Mouse (Mus musculus) monocyte, adult 2 months (primary cell): Measurements from ENCODE around the gene Prickle4.

Experiments
- DNase-seq, 2 experiments: peaks; one replicate each; pipeline ENCODE4 v3.0.0; 2022; ENCODE audit warnings: low spot score in 2 of 2, low read depth in 1 of 2

The Prickle4 gene

GRCm38 (mm10) chr17:47707961-47708360 lies 13.4 kb upstream of the Prickle4 start:
- no peak for DNase-seq

- no peak for DNase-seq
Measured at GRCm38 (mm10) chr17:47706196-47706595, 11.7 kb upstream of the Prickle4 start.

- no peak for DNase-seq
Measured at GRCm38 (mm10) chr17:47704692-47705091, 10.2 kb upstream of the Prickle4 start.

DNA sequence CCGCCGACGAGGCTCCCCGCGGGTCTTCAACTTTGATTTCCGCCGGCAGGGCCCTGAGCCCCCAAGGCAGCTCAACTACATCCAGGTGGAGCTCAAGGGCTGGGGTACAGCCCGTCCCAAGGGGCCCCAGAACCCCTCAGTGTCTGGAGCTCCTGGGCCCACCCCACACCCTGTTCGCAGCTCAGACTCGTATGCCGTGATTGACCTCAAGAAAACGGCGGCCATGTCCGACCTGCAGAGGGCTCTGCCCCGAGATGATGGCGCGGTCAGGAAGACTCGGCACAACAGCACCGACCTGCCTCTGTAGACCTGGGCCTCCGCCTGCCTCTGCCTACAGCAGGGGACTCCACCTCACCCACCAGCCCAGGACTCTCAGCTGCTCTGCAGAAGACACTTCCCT lies 9.0 kb upstream of the Prickle4 start:
- no peak for DNase-seq

GRCm38 (mm10) chr17:47702548-47703345 lies 8.2 kb upstream of the Prickle4 start:
- no peak for DNase-seq

- DNase-seq = no peak
Measured at GRCm38 (mm10) chr17:47701793-47702192, 7.3 kb upstream of the Prickle4 start.

GRCm38 (mm10) chr17:47699055-47699454 lies 4.5 kb upstream of the Prickle4 start:
- no peak for DNase-seq

GRCm38 (mm10) chr17:47698156-47698555 lies 3.6 kb upstream of the Prickle4 start:
- no peak for DNase-seq

GRCm38 (mm10) chr17:47695337-47695710 lies 788 bp upstream of the Prickle4 start:
- no peak for DNase-seq

- no peak for DNase-seq
Measured at GRCm38 (mm10) chr17:47694442-47694502, 264 bp downstream of the Prickle4 start, which contains the start of gene Gm21981. TSS of gene Gm21981 (minus strand) at chr17:47694455.

GRCm38 (mm10) chr17:47693671-47694441 lies 680 bp downstream of the Prickle4 start:
- DNase-seq = no peak

DNA sequence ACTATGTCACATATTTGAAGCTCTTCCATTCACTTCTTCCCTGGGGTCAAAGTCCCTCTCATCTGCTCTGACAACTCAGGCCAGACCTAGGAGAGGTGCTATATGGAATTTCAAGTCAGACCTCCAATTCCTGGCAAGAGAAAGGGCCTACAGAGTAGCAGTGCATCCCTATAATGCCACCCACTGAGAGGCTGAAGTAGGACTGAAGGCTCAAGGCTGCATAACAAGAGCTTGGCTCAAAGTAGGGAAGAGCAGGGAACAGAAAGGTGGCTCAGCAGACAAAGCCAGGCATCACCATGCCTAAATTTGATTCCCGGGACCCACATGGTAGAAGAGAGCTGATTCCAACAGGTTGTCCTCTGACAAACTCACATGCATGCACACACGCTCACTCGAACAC lies 2.9 kb downstream of the Prickle4 start:
- DNase-seq = no peak

DNA sequence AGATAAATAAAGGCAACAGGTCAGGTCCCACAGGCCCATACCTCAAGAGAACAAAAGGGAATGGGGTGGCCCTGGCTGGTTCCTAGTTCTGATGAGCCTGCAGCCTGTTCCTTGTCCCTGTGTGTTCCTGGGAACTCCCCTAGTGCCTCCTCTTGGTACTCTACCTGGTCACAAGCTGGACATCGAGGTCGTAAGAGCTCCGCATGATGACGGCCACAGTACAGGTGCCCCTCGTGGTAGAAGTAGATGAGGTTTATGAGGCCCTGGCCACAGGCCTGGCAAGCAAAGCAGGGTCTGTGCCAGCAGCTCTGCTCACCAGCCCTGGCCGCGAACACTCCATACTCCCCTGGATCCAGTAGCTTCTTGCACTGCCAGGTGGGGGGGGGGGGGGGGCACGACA lies 4.6 kb downstream of the Prickle4 start:
- no peak for DNase-seq

- DNase-seq = no peak
Measured at GRCm38 (mm10) chr17:47688608-47689575, 5.6 kb downstream of the Prickle4 start, which contains the start of gene Frs3. TSS of gene Frs3 (plus strand) at chr17:47689030.

GRCm38 (mm10) chr17:47688344-47688607 lies 6.3 kb downstream of the Prickle4 start, which contains the start of gene Tomm6:
TSS of gene Tomm6 (minus strand) at chr17:47688386.
- no peak for DNase-seq

- peak; percentile 74 to 85 for DNase-seq
Measured at GRCm38 (mm10) chr17:47687409-47688343, 6.9 kb downstream of the Prickle4 start.

DNA sequence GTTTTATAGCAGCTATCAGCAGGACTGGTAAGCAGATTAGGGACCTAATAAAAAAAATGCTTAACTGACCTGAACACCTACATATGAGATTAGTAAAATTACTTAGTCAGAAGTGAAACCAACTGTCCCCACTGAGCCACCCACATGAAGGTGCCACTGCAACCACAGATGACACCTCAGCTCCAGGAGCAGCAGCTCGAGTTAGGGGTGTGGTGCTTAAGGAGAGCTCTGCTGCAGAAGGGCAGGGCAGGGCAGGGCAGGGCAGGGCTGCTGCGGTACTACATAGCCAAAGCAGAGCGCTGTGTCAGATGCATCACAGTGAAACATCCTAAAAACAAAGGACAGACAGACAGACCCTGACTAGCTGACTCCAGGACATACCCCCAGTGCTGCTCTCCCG lies 11.7 kb downstream of the Prickle4 start:
- DNase-seq = no peak

- DNase-seq = no peak
Measured at GRCm38 (mm10) chr17:47678702-47679101, 15.8 kb downstream of the Prickle4 start.

DNA sequence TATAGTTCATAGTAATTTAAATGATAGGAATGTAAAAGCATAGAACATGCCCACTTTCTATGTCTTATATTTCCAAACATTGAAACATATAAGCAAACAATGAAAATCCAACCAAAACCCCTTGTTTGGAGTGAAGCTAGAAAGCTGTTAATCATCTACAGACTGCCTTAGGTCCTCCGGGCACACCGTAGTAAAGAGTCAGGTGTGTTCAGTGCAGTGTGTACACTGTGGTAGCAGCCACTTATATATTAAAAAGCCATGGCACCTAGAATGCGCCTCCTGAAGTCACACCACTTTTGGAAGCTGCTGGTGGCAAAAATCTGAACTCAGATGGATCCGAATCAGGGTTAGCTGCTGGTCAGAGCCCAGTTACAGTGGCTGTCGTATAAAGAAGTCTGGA lies 16.3 kb downstream of the Prickle4 start:
- DNase-seq = no peak

GRCm38 (mm10) chr17:47676581-47676980 lies 18.0 kb downstream of the Prickle4 start:
- DNase-seq = peak in 1 of 2 experiments; percentile 49
